Mouse (Mus musculus): ENCODE results near the gene Plcd3. TPM values are rescaled to one million over a fixed set of nuclear protein-coding genes. Genes with fewer than 3 reads are reported as not detected.

The Plcd3 gene
- polyA plus RNA-seq, 1 experiment from 2014 or later = 3.7 TPM

DNA sequence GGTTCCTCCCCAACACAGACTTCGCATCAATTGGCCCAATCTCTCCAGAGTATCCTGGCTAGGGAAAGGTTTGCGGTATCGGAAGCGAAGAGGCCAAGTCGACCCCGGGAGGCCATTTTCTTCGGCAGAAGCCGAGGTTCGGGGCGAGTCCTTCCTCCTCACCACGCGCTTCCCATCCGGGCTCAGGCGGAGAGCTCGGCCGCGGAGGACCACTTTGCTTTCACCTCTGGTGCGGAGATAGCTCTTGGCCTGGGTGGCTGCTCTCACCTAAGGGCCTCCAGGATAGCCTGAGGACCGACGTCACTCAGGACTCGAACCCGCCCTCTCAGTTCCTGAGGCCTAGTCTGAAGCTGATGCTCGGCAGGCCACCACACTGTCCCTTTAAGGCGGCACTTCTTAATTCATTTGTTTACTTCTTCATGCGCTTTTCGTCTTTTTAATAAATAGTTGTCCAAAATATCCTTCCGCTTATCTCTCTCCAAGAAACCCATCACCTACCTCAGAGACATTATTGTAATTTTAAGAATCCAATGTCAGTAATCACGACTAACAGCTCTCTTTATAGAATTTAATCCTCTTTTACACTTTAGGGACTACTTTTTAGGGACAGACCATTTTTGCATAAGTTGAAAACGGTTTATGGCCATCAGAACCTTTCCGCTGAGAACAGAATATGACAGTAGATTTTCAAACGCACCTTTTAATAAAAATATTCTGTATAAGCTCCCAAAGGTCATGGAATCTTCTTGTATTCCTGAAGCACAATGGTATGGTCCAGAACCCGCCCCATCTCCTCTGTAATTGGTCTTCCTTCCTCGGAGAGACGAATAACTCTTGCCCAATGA lies 13.9 kb upstream of the Plcd3 start:
- peak; percentile 66 for ATAC-seq

DNA sequence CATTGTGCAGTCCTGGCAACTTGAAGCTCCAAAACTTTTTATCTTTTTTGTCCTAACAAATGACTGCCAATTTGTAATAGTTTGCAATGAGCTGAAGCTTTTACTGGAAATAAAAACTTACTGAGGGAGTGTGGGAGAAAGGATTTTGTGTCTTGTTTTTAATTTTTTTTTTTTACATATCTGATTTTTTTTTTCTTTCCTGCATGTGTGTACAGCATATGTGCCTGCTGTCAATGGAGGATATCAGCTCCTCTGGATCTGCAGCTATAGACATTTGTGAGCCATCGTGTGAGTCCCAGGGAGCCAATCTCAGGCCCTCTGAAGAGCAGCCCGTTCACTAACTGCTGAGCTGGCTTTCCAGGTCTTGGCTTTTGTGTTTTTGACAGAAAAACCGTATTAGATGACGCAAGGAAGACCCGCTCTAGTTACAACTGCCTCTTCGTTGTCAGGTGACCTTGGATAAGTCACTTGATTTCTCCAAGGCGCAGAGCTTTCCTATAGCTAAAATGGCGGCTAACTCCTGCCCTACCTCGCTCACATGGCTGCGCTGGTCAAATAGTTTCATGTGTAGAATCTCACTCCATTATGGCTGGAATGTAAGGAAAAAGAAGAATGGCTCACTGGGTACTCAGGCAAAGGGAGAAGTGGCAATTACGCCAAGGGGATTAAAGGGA lies 12.9 kb upstream of the Plcd3 start:
- Histone ChIP-seq H3K4me3 (ENCODE audit: low read depth, low read length) (peak overlapping the region; percentile 63), H3K36me3 (ENCODE audit: insufficient read depth, low read length) (no peaks in the 10 kb centered on the region), H3K27me3 (replicated peaks; ENCODE audit: insufficient read depth, low read length) (no peaks in the 10 kb centered on the region), H3K9ac (replicated peaks; ENCODE audit: low read depth) (no peak overlapping the region), H3K4me1 (ENCODE audit: insufficient read depth, low read depth, low read length) (peaks cover 21% of the 10 kb centered on the region; the same call in 1 of the 2 replicates), H3K9me3 (ENCODE audit: low read length) (no peaks in the 10 kb centered on the region), H3K27ac (ENCODE audit: low read length) (peak overlapping the region; percentile 91), H3K4me2 (replicated peaks; ENCODE audit: low read depth, low read length) (peak overlapping the region; percentile 58)
- no peak for TF ChIP-seq EP300 (IDR thresholded peaks at IDR 0.05)
- TF ChIP-seq CTCF (IDR thresholded peaks at IDR 0.05) = no peak
- DNase-seq (ENCODE audit: low spot score) (no peak), ATAC-seq (no peak)
- 81% methylated on average over 11 of the region's 11 CpGs for WGBS

More for the DNA sequence above, 13.9 kb upstream of the Plcd3 start:
- Histone ChIP-seq H3K27ac (ENCODE audit: low read length) (peak overlapping the region; percentile 91), H3K27me3 (replicated peaks; ENCODE audit: insufficient read depth, low read length) (no peaks in the 10 kb centered on the region), H3K4me1 (ENCODE audit: insufficient read depth, low read depth, low read length) (peaks cover 21% of the 10 kb centered on the region; the same call in 1 of the 2 replicates), H3K4me2 (replicated peaks; ENCODE audit: low read depth, low read length) (peak overlapping the region; percentile 58), H3K9me3 (ENCODE audit: low read length) (no peaks in the 10 kb centered on the region), H3K9ac (replicated peaks; ENCODE audit: low read depth) (peak overlapping the region; percentile 80), H3K36me3 (ENCODE audit: insufficient read depth, low read length) (no peaks in the 10 kb centered on the region), H3K4me3 (ENCODE audit: low read depth, low read length) (peak overlapping the region; percentile 63)
- TF ChIP-seq CTCF (IDR thresholded peaks at IDR 0.05) = no peak
- TF ChIP-seq EP300 (IDR thresholded peaks at IDR 0.05) = peak; percentile 96
- DNase-seq (ENCODE audit: low spot score) = peak; percentile 97
- under 1% methylated on average over 34 of the region's 34 CpGs for WGBS

DNA sequence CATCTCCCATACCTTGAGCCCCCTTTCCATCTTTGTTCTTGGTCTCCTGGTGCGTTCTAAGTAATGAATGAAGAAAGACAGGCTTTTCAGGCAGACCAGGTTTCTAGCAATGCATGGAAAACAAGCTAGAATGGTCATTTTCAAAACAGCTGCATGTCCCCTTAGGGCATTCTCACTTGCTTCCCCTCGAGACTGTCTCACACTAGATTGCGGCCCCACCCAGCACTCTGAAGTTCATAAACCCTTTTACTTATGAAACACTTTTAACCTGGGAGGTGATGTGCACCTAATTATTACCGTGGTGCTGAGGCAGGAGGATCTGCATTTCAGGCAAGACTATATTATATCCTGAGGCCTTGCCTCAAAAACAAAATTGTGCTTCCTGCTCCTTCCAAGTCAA lies 12.3 kb upstream of the Plcd3 start:
- H3K36me3 ChIP-seq (ENCODE audit: insufficient read depth, low read length) = no peaks in the 10 kb centered on the region
- no peak overlapping the region for H3K4me2 ChIP-seq (replicated peaks; ENCODE audit: low read depth, low read length)
- no peak overlapping the region for H3K9ac ChIP-seq (replicated peaks; ENCODE audit: low read depth)
- 71% methylated on average over 4 of the region's 4 CpGs for WGBS
- H3K4me3 ChIP-seq (ENCODE audit: low read depth, low read length) = no peak overlapping the region
- ATAC-seq = no peak
- no peak for TF ChIP-seq EP300 (IDR thresholded peaks at IDR 0.05)
- no peak for DNase-seq (ENCODE audit: low spot score)
- no peaks in the 10 kb centered on the region for H3K27me3 ChIP-seq (replicated peaks; ENCODE audit: insufficient read depth, low read length)
- H3K9me3 ChIP-seq (ENCODE audit: low read length) = no peaks in the 10 kb centered on the region
- peaks cover 21% of the 10 kb centered on the region; the same call in 1 of the 2 replicates for H3K4me1 ChIP-seq (ENCODE audit: insufficient read depth, low read depth, low read length)
- no peak overlapping the region for H3K27ac ChIP-seq (ENCODE audit: low read length)

DNA sequence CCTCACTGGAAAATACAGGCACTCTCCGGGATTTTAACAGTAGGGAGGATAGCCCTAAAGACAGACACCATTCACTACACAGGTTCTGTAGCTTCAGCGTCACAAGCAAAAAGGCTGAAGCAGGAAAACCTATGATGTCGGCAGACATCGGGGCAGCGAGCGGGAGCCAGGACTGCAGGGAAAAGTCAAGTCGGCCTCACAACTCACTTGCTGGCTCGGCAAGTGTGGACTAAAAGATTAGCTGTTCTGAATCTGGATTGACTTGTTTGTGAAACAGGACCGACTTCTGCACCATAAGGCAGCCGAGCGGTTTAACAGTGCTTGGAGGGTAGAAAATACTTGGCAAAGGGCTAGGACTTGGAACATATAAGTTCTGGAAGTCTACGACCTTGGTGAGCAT lies 11.5 kb upstream of the Plcd3 start:
- WGBS = 48% methylated on average over 12 of the region's 12 CpGs
- Histone ChIP-seq H3K9ac (replicated peaks; ENCODE audit: low read depth) (no peak overlapping the region), H3K4me3 (ENCODE audit: low read depth, low read length) (no peak overlapping the region), H3K4me2 (replicated peaks; ENCODE audit: low read depth, low read length) (no peak overlapping the region), H3K27me3 (replicated peaks; ENCODE audit: insufficient read depth, low read length) (no peaks in the 10 kb centered on the region), H3K9me3 (ENCODE audit: low read length) (no peaks in the 10 kb centered on the region), H3K27ac (ENCODE audit: low read length) (no peak overlapping the region), H3K36me3 (ENCODE audit: insufficient read depth, low read length) (no peaks in the 10 kb centered on the region), H3K4me1 (ENCODE audit: insufficient read depth, low read depth, low read length) (peaks cover 17% of the 10 kb centered on the region; the same call in 1 of the 2 replicates)
- DNase-seq (ENCODE audit: low spot score) (no peak), ATAC-seq (no peak)
- TF ChIP-seq EP300 (IDR thresholded peaks at IDR 0.05) (no peak), CTCF (IDR thresholded peaks at IDR 0.05) (no peak)

DNA sequence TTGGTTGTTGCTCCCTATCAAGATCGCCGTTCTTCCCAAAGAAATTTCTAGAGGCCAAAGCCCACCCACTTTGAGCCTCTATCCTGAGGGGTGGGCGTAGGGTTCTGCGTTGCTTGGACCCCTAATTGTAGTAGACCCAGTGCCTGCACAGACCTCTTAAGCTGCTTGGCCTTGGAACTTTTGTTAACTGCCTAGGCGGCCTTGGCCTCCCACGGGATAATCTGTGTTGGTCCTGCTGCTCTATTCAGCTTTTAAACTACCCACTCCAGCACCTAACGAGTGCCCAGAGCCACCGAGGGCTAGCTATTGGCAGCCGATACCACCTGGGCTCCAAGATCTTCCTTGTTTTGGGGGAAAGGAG lies 11.1 kb upstream of the Plcd3 start:
- Histone ChIP-seq H3K4me2 (replicated peaks; ENCODE audit: low read depth, low read length) (peak overlapping the region; percentile 75), H3K36me3 (ENCODE audit: insufficient read depth, low read length) (no peaks in the 10 kb centered on the region), H3K9ac (replicated peaks; ENCODE audit: low read depth) (peak overlapping the region; percentile 43), H3K4me1 (ENCODE audit: insufficient read depth, low read depth, low read length) (peaks cover 17% of the 10 kb centered on the region; the same call in 1 of the 2 replicates), H3K9me3 (ENCODE audit: low read length) (no peaks in the 10 kb centered on the region), H3K4me3 (ENCODE audit: low read depth, low read length) (peak overlapping the region; percentile 37), H3K27me3 (replicated peaks; ENCODE audit: insufficient read depth, low read length) (no peaks in the 10 kb centered on the region), H3K27ac (ENCODE audit: low read length) (peak overlapping the region; percentile 66; the same call in 1 of the 2 replicates)
- DNase-seq (ENCODE audit: low spot score) (no peak), ATAC-seq (no peak)
- WGBS = 27% methylated on average over 9 of the region's 9 CpGs
- TF ChIP-seq CTCF (IDR thresholded peaks at IDR 0.05) (no peak), EP300 (IDR thresholded peaks at IDR 0.05) (no peak)

DNA sequence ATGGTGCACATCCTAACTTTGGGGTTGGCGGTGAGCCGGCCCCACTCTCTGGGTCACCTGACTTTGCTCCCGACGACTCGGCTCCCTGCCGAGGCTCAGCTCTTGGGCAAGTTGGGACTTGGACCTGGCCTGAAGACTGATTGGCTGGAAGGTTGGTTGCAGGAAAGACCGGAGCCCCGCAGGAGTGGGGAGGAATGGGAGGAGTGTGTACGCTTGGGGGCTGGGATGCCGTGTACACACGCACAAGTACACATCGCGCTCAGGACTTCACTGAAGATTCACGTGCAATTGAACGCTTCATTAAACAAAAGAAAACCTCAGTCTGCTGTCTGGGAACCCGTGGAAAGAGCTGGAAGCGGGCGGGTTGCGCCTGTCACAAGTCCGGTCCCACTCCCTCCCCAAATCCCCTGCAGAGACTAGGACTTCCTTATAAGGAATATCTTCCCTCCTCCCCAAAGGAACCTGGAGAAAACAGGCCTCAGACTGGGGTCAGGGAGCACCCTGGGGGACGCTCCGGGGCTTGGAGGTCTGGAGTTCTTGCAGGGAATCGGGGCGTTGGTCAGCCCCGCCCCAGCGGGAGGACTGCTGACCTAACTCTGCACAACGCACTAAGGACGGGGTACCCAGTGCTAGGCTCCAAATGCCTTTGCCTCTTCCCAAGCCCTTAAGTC lies 10.6 kb upstream of the Plcd3 start:
- ATAC-seq (peak; percentile 22), DNase-seq (ENCODE audit: low spot score) (peak; percentile 82)
- H3K4me1 ChIP-seq (ENCODE audit: insufficient read depth, low read depth, low read length) = peaks cover 17% of the 10 kb centered on the region; the same call in 1 of the 2 replicates
- H3K27me3 ChIP-seq (replicated peaks; ENCODE audit: insufficient read depth, low read length) = no peaks in the 10 kb centered on the region
- peak overlapping the region; percentile 43 for H3K9ac ChIP-seq (replicated peaks; ENCODE audit: low read depth)
- WGBS = 2% methylated on average over 28 of the region's 28 CpGs
- no peaks in the 10 kb centered on the region for H3K36me3 ChIP-seq (ENCODE audit: insufficient read depth, low read length)
- no peaks in the 10 kb centered on the region for H3K9me3 ChIP-seq (ENCODE audit: low read length)
- H3K4me2 ChIP-seq (replicated peaks; ENCODE audit: low read depth, low read length) = peak overlapping the region; percentile 75
- no peak for TF ChIP-seq EP300 (IDR thresholded peaks at IDR 0.05)
- TF ChIP-seq CTCF (IDR thresholded peaks at IDR 0.05) = no peak
- peak overlapping the region; percentile 66; the same call in 1 of the 2 replicates for H3K27ac ChIP-seq (ENCODE audit: low read length)
- H3K4me3 ChIP-seq (ENCODE audit: low read depth, low read length) = peak overlapping the region; percentile 37
